Mouse (Mus musculus) bone marrow, adult 2 months (tissue): Measurements from ENCODE around the gene 9230102O04Rik.
A peak's percentile ranks its signal among the peaks of the same experiment; 100 is the strongest.

Source experiments
- CTCF ChIP-seq: fragments of 200-500 bp; IDR thresholded peaks from 2 replicates; pipeline ENCODE4 v1.5.1; 2011; ENCODE audit warnings: low read length, control low read depth; ENCODE audit not compliant: control insufficient read depth, insufficient read depth
- POLR2A ChIP-seq: fragments of 200-500 bp; IDR thresholded peaks from 2 replicates; pipeline ENCODE4 v1.6.1; 2011; ENCODE audit warnings: low read depth, mild to moderate bottlenecking, control low read depth, low read length, borderline replicate concordance; ENCODE audit not compliant: control insufficient read depth

GRCm38 (mm10) chr2:9879493-9879892, 9.8 kb downstream of the 9230102O04Rik start:
- peak; percentile 62; the same call in 1 of the 2 replicates for TF ChIP-seq CTCF
- TF ChIP-seq POLR2A: no peak
